Mouse (Mus musculus): ENCODE measurements around the gene Esf1.

DNA sequence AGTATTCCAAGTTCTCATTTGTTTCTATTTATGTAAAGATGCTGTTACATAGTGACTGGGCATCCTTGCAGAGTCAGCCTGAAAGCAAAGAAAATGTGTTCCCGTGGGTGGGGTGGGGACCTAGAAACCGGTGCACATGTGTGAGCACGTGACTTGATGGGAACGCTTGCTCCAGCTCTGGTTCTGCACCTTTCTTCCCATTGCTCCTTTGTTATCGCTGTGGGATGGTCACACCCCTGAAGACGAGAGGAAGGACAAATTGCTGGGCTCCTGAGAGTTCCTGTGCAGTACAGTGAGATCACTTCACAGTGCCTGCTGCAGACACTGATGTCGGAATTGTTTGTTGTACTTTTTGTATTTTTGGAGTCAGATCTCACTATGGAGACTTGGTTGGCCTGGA is 33.4 kb upstream of the Esf1 start:
- no peak for TF ChIP-seq CTCF (IDR thresholded peaks at IDR 0.05; ENCODE audit: control insufficient read depth, insufficient read depth, insufficient replicate concordance, low read depth, low read length)
- TF ChIP-seq POLR2A (IDR thresholded peaks at IDR 0.05; ENCODE audit: control insufficient read depth, low read depth, low read length) = no peak
